Mouse (Mus musculus) granulocyte monocyte progenitor cell, adult 5-6 weeks (primary cell): ENCODE measurements around the gene Slc22a7. TPM values are rescaled to one million over a fixed set of nuclear protein-coding genes. Genes with fewer than 3 reads are reported as not detected.

Source experiments
- ATAC-seq: replicated peaks from 2 replicates; pipeline ENCODE4 v1.8.0; 2016; ENCODE audit warnings: mild to moderate bottlenecking, moderate TSS enrichment, inconsistent platforms; ENCODE audit not compliant: poor library complexity, severe bottlenecking
- total RNA-seq, 2 experiments: library from RNA; stranded (forward) in 1 of 2; stranded (reverse) in 1 of 2; fragments of 200-712, 200-1000 nt in 1 of 2; fragments of >200 nt in 1 of 2; fragmentation: Nextera tagmentation in 1 of 2; gene quantifications; 2 replicates each; pipeline ENCODE4 v1.2.3; 2014 to 2017

Slc22a7 gene
- total RNA-seq, 2 experiments from 2014 or later: not detected

DNA sequence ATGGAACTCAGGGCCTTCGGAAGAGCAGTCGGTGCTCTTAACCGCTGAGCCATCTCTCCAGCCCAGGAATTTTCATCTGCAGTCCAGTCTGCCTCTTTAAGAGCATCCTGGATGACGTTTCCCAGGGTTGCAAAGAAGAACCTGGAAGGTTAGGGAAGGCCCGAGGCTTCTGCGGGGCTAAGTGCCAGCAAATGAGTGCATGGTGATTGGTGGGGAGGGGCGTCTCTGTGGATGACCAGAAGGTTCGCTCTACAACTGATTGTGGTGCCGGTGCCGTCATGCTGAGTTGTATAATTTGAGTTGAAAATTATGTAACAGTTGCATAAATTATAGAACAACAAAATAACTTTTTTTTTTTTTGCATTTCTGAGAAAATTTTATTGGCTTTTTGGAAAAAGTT, 919 bp upstream of the Slc22a7 start:
- ATAC-seq: no peak

GRCm38 (mm10) chr17:46436672-46437366, 1.4 kb downstream of the Slc22a7 start:
- ATAC-seq: peak; percentile 45; the same call in 1 of the 2 replicates

DNA sequence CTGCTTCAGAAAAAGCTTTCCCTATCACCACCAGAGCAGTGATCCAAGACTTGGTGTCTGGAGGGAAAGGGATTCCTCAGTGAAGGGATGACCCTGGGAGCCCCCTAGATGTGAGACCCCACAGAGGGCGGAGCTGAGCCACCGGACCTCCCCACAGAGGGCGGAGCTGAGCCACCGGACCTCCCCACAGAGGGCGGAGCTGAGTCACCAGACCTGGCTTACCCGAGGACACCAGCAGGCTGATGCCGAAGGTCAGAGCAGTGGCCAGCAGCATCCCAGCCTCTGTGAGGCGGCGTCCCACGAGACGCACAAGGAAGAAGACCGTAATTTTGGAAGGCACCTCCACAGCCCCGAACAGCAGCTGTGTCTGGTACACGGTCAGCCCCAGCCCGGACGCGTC, 4.6 kb downstream of the Slc22a7 start:
- ATAC-seq: peak; percentile 60; the same call in 1 of the 2 replicates

GRCm38 (mm10) chr17:46428761-46429414, 9.4 kb downstream of the Slc22a7 start, which contains the start of gene Crip3:
Gene Crip3, plus strand, starts transcription at chr17:46428926.
- no peak for ATAC-seq

DNA sequence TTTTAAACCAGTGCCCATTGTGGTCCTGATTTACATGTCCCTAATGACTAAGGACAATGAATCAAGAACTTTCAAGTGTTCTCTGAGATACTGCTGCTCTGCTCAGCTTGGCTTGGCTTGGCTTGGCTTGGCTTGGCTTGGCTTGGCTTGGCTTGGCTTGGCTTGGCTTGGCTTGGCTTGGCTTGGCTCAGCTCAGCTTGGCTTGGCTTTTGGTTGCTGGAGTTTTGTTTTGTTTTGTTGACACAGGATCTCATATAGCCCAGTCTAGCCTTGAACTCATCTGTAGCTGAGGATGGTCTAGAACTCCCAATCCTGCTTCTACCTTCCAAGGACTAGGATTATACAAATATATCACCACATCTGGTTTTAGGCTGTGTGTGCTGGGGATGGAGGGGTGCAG, 11.8 kb downstream of the Slc22a7 start:
- no peak for ATAC-seq

GRCm38 (mm10) chr17:46419717-46420116, 18.5 kb downstream of the Slc22a7 start:
- ATAC-seq: no peak

DNA sequence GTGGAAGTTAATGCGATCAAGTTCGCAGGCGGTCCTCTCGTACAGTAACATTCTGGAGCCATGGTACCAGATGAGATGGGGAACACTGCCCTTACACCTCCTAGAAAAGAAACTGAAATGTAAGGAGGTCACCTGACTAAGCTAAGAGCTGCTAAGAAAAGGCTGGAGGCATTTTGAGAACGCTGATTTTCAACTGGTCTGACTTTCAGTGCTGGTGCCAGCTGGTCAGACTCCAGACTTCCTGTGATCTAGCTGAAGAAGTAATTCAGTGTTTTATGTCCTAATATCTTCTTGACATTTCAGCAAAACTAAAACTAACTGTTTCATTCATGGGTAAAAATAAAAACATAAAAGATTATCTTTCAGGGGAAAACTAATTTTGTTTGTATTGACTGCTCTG, 19.6 kb downstream of the Slc22a7 start:
- ATAC-seq: no peak

DNA sequence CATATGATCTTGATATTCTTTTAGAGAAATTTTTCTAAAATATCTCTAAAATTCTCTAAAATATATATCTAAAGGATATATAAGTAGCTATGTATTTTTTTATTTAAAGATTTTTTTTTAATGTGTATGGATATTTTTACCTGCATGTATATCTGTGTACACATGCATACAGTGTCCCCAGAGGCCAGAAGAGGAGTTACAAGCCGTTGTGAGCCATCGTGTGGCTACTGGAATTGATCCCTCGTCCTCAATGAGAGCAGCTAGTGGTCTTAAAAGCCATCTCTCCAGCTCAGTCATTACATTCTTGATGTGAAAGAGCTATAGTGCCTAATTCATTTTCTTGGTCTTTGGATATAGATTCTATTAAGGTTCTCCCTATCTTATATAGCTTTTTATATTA, 29.8 kb downstream of the Slc22a7 start:
- ATAC-seq: no peak

DNA sequence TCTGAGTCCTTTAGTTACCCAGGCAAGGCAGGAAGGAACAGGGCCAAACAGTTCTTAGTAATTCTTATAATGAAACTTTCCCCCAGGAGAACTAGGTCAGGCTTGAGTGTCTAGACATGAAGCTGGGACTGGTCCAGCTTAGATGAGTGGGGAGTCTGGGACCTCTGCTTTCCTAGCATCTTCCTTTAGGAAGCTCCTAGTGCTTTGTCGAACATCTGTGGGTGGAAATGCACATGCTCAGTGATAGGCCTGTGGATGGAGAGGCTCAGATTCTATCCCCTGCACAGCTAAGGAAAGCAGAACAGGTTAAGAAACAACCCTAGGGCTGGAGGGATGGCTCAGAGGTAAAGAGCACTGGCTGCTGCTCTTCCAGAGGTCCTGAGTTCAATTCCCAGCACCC, 43.6 kb downstream of the Slc22a7 start:
- no peak for ATAC-seq

- peak; percentile 44; the same call in 1 of the 2 replicates for ATAC-seq
Observed at GRCm38 (mm10) chr17:46393012-46393411, 45.2 kb downstream of the Slc22a7 start.

- ATAC-seq: no peak
Observed at GRCm38 (mm10) chr17:46388200-46388599, 50.1 kb downstream of the Slc22a7 start.

DNA sequence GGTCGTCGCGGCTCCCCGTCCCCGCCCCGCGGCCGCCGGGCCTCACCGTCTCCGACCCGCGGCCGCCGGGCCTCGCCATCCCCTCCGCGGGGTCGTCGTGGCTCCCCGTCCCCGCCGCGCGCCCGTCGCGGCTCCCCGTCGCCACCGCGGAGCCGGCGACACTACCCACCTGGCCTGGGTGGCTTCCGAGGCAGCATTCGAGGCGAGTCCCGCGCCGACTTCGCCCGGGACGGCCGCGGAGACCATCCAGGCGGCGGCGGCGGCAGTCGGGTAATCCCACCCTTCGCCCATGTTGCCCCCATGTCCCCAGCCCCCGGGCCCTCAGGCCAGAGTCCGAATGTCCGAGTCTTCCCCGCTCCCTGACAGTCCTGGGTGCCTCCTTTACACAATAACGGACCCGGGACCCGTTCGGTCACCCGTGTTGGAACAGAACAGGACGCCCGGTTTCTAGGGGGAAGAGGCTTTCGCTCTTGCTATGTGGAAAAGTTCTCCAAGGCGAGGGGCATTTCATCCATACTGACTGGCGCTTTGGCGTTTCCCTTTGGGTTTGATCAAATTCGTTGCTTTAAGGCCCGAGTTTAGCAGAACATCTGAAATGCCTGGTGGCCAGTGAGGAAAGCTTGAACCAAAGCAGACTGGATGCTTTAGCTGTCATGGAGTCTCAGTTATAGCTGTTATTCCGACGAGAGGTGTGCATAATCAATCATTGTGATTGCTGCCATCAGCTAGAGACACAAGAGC, 54.0 kb downstream of the Slc22a7 start:
- ATAC-seq: no peak

GRCm38 (mm10) chr17:46383294-46384060, 54.8 kb downstream of the Slc22a7 start, which contains the start of gene Zfp318:
Gene Zfp318, plus strand, starts transcription at chr17:46383731.
- ATAC-seq: peak; percentile 97

Other genes with a start within 250 kb of the Slc22a7 start
- gene Polh, start 235.8 kb downstream of the Slc22a7 start, total RNA-seq (2014; fragmentation: Nextera tagmentation): 15.3 and 18.2 TPM in 2 replicates
- gene Polh, start 235.8 kb downstream of the Slc22a7 start, total RNA-seq (2017): 26.0 and 26.7 TPM in 2 replicates
- 64.5 and 70.0 TPM in 2 replicates for gene Xpo5, start 235.7 kb downstream of the Slc22a7 start, total RNA-seq (2014; fragmentation: Nextera tagmentation)
- gene Xpo5, start 235.7 kb downstream of the Slc22a7 start, total RNA-seq (2017): 58.1 and 67.1 TPM in 2 replicates
- gene Polr1c, start 190.4 kb downstream of the Slc22a7 start, total RNA-seq (2014; fragmentation: Nextera tagmentation): 86.8 and 97.0 TPM in 2 replicates
- gene Polr1c, start 190.4 kb downstream of the Slc22a7 start, total RNA-seq (2017): 40.4 and 65.2 TPM in 2 replicates
- 62.8 and 72.2 TPM in 2 replicates for gene Yipf3, start 190.4 kb downstream of the Slc22a7 start, total RNA-seq (2014; fragmentation: Nextera tagmentation)
- gene Yipf3, start 190.4 kb downstream of the Slc22a7 start, total RNA-seq (2017): 40.9 and 60.4 TPM in 2 replicates
- gene Lrrc73, start 184.9 kb downstream of the Slc22a7 start, total RNA-seq (2014; fragmentation: Nextera tagmentation): 1.8 and 3.5 TPM in 2 replicates
- not detected in 2 replicates for gene Lrrc73, start 184.9 kb downstream of the Slc22a7 start, total RNA-seq (2017)
- gene Tjap1, start 155.4 kb downstream of the Slc22a7 start, total RNA-seq (2014; fragmentation: Nextera tagmentation): 19.4 and 37.8 TPM in 2 replicates
- 3.5 and 15.6 TPM in 2 replicates for gene Tjap1, start 155.4 kb downstream of the Slc22a7 start, total RNA-seq (2017)
- gene Dlk2, start 141.0 kb downstream of the Slc22a7 start, total RNA-seq (2014; fragmentation: Nextera tagmentation): 1.3 TPM in 1 of 2 replicates, not detected in the other
- not detected in 2 replicates for gene Dlk2, start 141.0 kb downstream of the Slc22a7 start, total RNA-seq (2017)
- gene Abcc10, start 110.1 kb downstream of the Slc22a7 start, total RNA-seq (2014; fragmentation: Nextera tagmentation): 2.1 and 4.1 TPM in 2 replicates
- gene Abcc10, start 110.1 kb downstream of the Slc22a7 start, total RNA-seq (2017): 0.95 and 1.0 TPM in 2 replicates
- 8.0 and 9.8 TPM in 2 replicates for gene Zfp318, start 54.7 kb downstream of the Slc22a7 start, total RNA-seq (2014; fragmentation: Nextera tagmentation)
- gene Zfp318, start 54.7 kb downstream of the Slc22a7 start, total RNA-seq (2017): 5.6 and 13.8 TPM in 2 replicates
- gene Crip3, start 9.5 kb downstream of the Slc22a7 start, total RNA-seq (2014; fragmentation: Nextera tagmentation): not detected in 2 replicates
- not detected in 2 replicates for gene Crip3, start 9.5 kb downstream of the Slc22a7 start, total RNA-seq (2017)
- gene Ttbk1, start 49.2 kb upstream of the Slc22a7 start, total RNA-seq (2014; fragmentation: Nextera tagmentation): 0.09 TPM in 1 of 2 replicates, not detected in the other
- gene Ttbk1, start 49.2 kb upstream of the Slc22a7 start, total RNA-seq (2017): not detected in 2 replicates
- 33.1 and 50.1 TPM in 2 replicates for gene Dnph1, start 58.3 kb upstream of the Slc22a7 start, total RNA-seq (2014; fragmentation: Nextera tagmentation)
- 18.8 and 25.8 TPM in 2 replicates for gene Dnph1, start 58.3 kb upstream of the Slc22a7 start, total RNA-seq (2017)
- 14.2 and 34.8 TPM in 2 replicates for gene Cul9, start 107.9 kb upstream of the Slc22a7 start, total RNA-seq (2014; fragmentation: Nextera tagmentation)
- gene Cul9, start 107.9 kb upstream of the Slc22a7 start, total RNA-seq (2017): 7.5 and 8.9 TPM in 2 replicates
- 27.4 and 42.7 TPM in 2 replicates for gene Srf, start 117.7 kb upstream of the Slc22a7 start, total RNA-seq (2014; fragmentation: Nextera tagmentation)
- 29.6 and 47.7 TPM in 2 replicates for gene Srf, start 117.7 kb upstream of the Slc22a7 start, total RNA-seq (2017)
- 3.6 and 4.3 TPM in 2 replicates for gene Ptk7, start 191.0 kb upstream of the Slc22a7 start, total RNA-seq (2014; fragmentation: Nextera tagmentation)
- 3.7 and 3.8 TPM in 2 replicates for gene Ptk7, start 191.0 kb upstream of the Slc22a7 start, total RNA-seq (2017)
- gene Klc4, start 207.6 kb upstream of the Slc22a7 start, total RNA-seq (2014; fragmentation: Nextera tagmentation): 5.6 and 8.5 TPM in 2 replicates
- gene Klc4, start 207.6 kb upstream of the Slc22a7 start, total RNA-seq (2017): 7.9 and 11.5 TPM in 2 replicates
- 106 and 113 TPM in 2 replicates for gene Mrpl2, start 207.8 kb upstream of the Slc22a7 start, total RNA-seq (2014; fragmentation: Nextera tagmentation)
- 103 and 133 TPM in 2 replicates for gene Mrpl2, start 207.8 kb upstream of the Slc22a7 start, total RNA-seq (2017)
- gene Cul7, start 211.9 kb upstream of the Slc22a7 start, total RNA-seq (2014; fragmentation: Nextera tagmentation): 16.8 and 21.6 TPM in 2 replicates
- gene Cul7, start 211.9 kb upstream of the Slc22a7 start, total RNA-seq (2017): 10.0 and 13.2 TPM in 2 replicates
- 15.7 and 21.3 TPM in 2 replicates for gene Rrp36, start 235.9 kb upstream of the Slc22a7 start, total RNA-seq (2014; fragmentation: Nextera tagmentation)
- 48.2 and 66.9 TPM in 2 replicates for gene Rrp36, start 235.9 kb upstream of the Slc22a7 start, total RNA-seq (2017)
- 56.5 and 76.8 TPM in 2 replicates for gene Mea1, start 240.3 kb upstream of the Slc22a7 start, total RNA-seq (2014; fragmentation: Nextera tagmentation)
- 73.8 and 82.4 TPM in 2 replicates for gene Mea1, start 240.3 kb upstream of the Slc22a7 start, total RNA-seq (2017)
- gene Klhdc3, start 242.5 kb upstream of the Slc22a7 start, total RNA-seq (2014; fragmentation: Nextera tagmentation): 62.5 and 77.9 TPM in 2 replicates
- 26.8 and 30.9 TPM in 2 replicates for gene Klhdc3, start 242.5 kb upstream of the Slc22a7 start, total RNA-seq (2017)